Mouse (Mus musculus): ENCODE measurements around the gene Sept3.

Gene Sept3

GRCm38 (mm10) chr15:82339634-82340254, 65.1 kb downstream of the Sept3 start:
- no peak for DNase-seq (ENCODE audit: low read depth, low spot score)

GRCm38 (mm10) chr15:82340414-82341035, 65.8 kb downstream of the Sept3 start:
- no peak for DNase-seq (ENCODE audit: low read depth, low spot score)

GRCm38 (mm10) chr15:82341036-82341501, 66.4 kb downstream of the Sept3 start:
- DNase-seq (ENCODE audit: low read depth, low spot score): no peak

GRCm38 (mm10) chr15:82341675-82342542, 67.2 kb downstream of the Sept3 start:
- DNase-seq (ENCODE audit: low read depth, low spot score): no peak

- DNase-seq (ENCODE audit: low read depth, low spot score): no peak
Measured at GRCm38 (mm10) chr15:82342543-82342935, 67.8 kb downstream of the Sept3 start.

- no peak for DNase-seq (ENCODE audit: low read depth, low spot score)
Measured at GRCm38 (mm10) chr15:82343368-82344287, 68.9 kb downstream of the Sept3 start.
